Mouse (Mus musculus) urinary bladder, postnatal 10 days (tissue): ENCODE data around the gene Zfyve9.

Source experiments
- DNase-seq: peaks from one replicate; pipeline ENCODE4 v3.0.0; 2022; ENCODE audit warnings: low spot score

Zfyve9 gene

DNA sequence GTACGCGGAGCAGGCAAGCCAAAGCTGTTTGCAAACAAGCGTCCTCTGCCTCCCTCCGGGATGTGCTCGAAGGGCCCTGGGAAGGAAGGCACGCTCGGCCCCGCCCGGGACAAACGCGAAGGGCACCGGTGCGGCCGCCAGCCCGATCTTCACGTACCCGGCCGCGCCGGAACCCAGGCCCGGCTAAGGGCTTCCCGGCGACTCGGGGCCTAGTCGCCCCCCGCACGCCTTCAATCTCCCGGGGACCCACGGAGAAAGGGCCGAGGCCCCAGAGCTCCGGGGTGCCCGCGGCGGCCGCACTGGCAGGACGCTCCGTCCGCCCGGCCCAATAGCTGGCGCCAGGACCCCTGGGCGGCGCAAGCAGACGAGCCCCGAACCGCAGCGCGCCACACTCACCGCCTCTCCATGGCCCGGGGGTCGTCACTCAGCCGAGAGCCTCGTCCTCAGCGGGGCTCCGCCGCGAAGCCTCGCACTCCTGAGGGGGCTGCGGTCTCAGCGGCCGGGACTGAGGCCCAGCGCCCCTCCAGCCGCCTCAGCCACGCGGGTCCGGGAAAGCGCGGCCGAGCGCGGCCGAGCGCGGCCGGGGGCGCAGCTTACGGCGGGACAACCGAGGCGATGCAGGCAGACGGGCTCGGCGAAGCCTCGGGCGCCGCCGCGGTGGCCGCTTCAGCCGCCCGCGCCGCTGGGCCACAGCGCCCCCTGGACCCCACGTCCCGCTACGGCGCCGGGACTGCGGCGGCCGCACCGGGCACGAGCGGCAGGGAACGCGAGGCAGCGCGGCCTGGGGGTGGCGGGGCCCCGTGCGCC, at the start of gene Zfyve9:
Gene Zfyve9, minus strand, starts transcription at position 742 of the 807 bp plus-strand sequence.
- peak; percentile 21 for DNase-seq

DNA sequence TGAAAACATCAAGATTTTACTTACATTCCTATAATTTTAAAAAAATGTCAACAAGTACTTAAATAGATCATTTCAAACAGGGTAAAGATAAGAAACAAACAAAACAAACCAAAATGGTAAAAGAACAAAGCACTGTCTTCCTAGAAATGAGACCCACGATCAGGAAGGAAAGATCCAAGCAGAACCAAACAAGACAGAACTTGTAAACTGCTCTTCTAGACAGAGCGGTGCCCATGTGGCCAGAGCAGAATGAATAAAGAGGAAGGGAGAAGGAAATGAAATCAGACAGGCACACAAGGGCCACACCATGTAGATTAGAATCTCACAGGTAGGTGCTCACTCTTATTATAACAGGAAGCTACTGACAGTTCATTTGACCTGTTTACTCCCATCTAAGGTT, 46.0 kb upstream of the Zfyve9 start:
- no peak for DNase-seq

DNA sequence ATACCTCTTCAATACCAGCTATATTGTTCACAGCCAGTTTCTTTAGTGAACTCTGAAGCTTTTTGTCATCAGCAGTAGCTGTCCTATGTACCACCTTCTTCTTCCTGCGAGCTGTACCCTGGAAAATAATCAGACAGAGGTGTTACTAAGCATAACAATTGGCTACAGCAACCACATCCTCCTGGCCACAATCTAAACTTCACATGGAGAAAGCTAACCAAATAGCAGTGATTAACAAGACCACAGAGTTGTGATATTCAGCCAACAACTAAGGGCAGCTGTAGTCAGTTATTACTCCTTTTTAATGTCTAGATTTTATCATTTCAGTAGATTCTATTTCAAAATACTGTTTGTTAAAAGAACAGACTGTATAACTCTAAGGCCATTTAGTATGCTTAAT, 45.5 kb upstream of the Zfyve9 start:
- DNase-seq: no peak

DNA sequence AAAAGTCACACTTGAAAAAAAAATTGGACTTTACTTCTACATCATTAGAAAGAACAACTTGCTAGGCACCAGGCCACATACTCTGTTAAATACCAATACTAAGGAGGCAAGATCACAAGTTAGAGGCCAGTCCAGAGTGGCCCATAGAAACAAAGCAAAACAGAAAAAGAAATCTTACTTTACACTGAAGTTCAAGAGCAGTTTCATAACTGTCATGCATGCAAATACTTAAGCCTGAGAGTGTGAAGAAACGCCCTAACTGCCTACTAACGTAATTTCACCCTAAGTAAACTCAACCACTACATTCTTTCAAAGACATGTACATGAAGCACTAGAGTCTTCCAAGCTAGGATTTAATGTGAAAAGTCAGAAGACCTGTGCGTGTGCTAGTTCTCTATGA, 45.1 kb upstream of the Zfyve9 start:
- no peak for DNase-seq

- no peak for DNase-seq
Observed at GRCm38 (mm10) chr4:108811550-108811949, 31.0 kb upstream of the Zfyve9 start.

DNA sequence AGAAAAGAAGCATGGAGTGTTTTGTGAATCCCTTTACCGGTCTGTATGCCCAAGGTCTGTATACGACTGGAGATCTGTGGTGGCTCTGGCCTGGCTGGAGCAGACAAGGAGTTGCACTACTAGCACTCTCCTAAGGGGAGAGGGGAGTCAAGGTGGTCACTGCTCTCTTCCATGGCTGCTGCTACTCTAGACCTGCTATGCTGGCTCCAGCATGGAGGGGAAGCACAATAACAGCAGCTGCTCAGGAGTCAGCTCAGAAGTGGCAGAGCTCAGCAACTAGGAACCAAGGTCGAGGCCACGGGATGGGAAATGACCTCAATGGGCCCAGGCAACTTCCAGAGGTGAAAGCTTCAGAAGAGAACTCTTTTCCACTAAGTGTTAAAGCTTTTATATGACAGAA, 30.5 kb upstream of the Zfyve9 start:
- DNase-seq: no peak

- no peak for DNase-seq
Observed at GRCm38 (mm10) chr4:108803535-108803934, 22.9 kb upstream of the Zfyve9 start.

DNA sequence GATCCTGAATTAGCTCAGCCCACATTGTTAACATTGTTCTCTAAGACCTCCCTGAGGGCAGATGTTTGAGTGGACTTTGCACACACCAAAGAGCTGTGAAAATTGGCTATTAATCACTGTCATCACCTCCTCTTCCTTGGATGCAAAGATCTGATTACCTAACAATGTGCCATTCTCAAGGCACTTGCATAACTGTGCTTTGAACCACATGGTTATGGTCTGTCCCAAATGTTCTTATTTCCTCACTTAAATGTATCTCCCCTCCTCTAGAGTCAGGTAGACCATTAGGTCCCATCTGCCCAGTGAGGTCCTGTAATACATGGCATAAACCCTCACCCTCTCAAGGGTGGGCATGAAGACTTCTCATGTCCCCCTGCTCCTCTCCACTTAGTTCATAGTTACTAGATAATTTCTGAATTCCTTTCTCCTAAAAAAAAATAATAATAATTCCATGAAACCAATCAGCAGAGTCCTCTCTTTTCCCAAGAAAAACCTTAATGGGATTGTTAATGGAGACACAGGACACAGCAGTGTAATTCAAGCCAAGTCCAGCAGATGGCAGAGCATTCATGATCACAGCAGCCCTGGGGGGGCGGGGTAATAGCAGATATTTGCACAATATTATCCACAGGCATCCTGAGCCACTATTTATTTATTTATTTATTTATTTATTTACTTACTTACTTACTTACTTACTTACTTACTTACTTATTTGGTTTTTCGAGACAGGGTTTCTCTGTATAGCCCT, 17.7 kb upstream of the Zfyve9 start:
- DNase-seq: no peak

DNA sequence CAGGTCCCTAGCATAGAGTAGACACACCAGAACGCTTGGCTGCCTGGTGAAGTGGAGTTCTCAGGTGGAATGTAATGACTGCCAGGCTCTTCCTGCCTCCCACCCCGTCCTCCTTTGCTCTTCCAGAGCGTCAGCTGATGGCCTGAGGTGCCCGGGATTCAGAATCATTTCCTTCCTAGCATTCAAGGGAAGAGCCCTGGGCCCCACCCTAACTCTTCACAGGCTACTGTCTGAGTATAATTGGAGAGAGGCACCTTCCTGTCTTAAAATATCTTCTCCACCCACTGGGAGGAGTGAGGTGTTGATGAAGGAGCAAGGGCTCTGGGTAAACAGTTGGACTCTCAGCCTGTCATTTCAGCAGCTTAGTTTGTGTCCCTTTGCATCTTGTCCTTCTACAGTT, 16.1 kb upstream of the Zfyve9 start:
- DNase-seq: no peak

- no peak for DNase-seq
Observed at GRCm38 (mm10) chr4:108793941-108794340, 13.3 kb upstream of the Zfyve9 start.

- DNase-seq: no peak
Observed at GRCm38 (mm10) chr4:108790507-108790906, 9.9 kb upstream of the Zfyve9 start.

DNA sequence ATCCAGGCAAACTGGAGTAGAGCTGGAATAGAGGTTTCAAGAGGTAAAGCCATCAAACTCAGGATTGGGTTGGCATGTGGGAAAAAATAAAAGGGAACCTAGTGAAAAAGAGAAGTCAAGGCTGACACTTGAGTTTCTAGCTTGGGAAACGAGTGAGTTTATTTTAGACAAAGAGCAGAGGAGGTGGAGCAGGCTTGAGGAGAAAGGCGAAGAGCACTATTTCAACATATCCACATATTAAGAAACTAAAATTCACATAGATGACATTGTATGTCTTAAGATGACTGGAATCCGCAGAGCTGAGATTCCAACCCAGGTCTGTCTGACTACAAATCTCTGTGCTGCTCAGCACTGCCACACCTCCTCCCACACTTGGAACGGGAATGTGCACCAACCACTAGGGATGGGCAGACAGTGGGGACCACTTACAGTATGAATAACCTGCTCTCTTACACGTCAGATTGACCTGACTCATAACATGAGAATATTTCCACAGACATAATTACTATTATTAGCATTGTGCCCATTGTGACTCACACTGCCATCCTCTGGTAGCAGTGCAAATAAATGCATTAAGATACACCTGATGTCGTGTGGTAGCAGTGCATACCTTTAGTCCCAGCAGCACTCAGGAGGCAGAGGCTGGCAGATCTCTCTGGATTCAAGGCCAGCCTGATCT, 8.8 kb upstream of the Zfyve9 start:
- no peak for DNase-seq

DNA sequence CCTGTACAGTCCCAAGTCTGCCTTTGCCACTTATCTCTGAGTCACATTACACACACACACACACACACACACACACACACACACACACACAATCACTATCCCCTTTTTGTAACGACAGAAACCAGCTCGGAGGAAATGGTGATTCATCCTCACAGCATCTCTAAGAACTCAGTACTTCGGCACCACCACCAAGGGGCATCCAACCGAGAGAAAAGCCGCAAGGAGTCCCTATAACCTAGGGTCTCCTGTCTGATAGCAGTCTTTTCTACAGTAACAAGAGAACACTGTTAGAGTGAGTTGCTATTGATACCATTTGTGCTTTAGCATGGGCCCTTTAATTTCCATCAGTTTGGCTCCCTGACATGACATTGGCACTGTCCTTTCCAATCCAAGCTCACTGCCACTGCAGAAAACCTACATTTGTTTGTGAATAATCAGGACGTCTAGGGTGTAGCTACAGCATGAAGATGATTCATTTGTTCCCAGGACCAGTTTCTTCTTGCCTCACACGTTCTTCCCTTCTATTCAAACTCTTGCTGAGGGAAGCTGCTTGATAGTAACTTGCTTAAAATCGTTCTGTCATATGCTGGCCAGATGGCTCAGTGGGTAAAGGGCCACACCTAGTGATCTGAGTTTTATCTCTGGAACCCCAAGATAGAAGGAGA, 2.0 kb upstream of the Zfyve9 start:
- no peak for DNase-seq

DNA sequence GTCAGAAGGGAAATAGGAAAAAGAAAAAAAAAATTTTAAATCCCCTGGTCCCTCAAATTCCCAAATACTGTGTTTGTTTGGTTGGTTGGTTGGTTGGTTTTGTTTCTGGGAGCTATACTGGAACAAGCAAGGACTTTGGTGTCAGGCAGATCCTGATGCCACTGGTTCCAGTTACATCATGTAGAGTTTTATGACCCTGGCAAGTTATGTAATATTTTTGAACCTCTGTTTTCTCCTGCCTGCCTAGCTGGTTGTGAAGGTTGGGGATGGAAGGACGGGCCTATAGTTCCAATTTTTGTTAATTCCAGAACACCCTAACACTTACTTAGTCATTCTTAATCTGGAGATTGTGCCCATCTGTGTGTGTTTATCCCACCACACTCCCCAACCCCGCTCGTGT, 998 bp upstream of the Zfyve9 start:
- no peak for DNase-seq

- DNase-seq: no peak
Observed at GRCm38 (mm10) chr4:108780864-108781205, 237 bp upstream of the Zfyve9 start.

GRCm38 (mm10) chr4:108779763-108780056, 888 bp downstream of the Zfyve9 start:
- no peak for DNase-seq

- DNase-seq: no peak
Observed at GRCm38 (mm10) chr4:108768527-108768926, 12.1 kb downstream of the Zfyve9 start.

GRCm38 (mm10) chr4:108759583-108759982, 21.0 kb downstream of the Zfyve9 start:
- DNase-seq: no peak

DNA sequence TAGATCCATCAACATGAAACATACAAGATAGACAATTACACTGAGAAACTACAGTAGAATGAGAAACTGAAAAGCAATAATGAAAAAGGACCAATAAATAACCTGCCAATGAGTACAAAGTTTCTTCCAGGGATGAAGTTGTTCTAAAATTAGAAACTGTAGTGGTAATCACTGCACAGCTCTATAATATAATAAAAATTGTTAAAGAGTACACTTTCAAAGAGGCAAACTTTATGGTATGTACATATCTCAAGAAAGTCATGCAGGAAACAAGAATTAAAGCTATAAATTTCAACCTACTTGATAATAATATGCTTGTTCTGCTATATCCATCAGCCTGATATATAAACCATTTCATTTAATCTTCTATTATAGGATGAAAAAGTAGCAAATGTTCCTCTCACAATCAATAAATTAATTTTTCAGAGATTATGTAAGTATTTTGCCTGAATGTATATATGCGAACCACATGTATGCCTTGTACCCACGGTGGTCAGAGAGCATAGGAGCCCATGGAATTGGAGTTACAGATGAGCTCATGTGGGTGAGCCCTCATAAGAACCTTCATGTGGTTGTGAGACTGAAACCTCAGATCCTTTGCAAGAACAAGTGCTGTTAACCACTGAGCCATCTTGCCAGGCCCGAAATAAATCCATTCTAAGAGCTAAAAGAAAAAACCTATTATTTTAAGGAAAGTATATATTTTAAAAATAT, 34.3 kb downstream of the Zfyve9 start:
- no peak for DNase-seq

GRCm38 (mm10) chr4:108731582-108731981, 49.0 kb downstream of the Zfyve9 start:
- no peak for DNase-seq

DNA sequence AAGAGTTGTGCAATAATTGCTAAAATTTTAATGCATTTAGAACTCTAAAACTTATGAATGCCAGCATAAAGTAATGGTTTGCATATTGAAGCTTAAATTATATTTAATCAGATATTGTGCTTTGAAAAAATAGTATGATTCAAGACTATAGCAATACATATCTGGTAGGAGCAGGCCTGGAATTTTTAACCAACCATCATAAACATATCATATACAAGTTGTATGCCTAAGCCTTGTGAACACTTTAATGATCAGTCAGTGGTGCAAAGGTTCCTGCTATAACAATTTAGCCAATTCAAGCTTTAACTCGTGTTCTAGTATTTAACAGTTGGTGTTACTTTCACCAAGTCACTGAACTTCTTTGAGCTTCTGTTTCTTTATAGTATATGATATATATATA, 50.1 kb downstream of the Zfyve9 start:
- no peak for DNase-seq

DNA sequence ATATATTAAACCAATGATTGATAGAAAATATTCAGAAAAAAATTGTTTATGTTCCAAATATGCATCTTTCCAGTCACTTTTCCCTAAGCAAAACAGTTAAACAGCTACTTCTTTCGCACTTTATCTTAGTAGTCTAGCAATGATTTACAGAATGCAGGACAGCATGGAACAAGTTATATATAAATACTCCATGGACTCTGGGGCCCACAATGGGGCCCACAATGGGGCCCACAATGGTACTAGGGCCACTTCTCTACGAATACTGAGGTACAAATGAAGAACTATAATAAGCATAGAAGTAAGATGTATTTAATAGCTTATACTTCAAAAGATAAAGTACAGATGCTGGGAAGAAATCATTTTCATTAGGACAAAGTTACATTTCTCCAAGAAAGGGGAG, 56.5 kb downstream of the Zfyve9 start:
- no peak for DNase-seq
